8 mouse cellular contexts compared by ENCODE assay signal in the genomic region with DNA sequence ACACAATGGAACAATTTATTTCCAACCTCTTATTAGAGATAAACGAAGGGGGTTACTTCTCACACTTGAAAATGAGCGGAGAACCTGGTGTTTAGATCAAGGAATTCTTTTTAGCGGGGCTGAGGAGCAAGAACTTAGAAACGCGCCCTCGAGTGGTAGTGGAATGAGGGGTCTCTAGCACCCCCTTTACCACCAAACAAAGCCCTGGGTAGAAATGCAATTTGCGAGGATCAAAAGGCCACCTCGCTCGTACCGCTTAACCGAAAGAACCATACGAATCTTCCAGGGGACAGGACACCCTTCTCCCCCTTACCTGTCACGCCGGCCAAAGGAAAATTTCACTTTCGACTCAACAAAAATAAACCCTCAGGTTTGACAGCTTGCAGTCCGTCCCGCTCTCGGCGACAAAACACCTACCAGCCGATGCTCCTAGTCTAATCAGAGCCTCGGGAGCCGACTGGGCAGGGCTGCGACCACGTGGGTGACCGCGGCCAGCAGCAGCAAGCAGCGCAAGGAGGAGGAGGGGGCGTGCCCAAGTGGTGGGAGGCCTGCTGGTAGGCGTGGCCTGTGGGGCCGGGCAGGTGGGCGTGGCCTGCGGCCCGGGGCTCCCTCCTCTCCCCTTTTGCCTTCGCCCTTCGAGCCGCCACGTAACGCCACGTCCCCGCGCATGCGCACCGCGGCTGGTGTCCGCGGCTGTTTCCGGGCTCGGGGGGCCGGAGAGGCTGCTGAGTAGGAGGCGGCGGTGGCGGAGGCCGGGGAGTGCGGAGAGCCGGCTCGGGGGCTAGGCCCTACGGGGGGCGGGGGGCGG. TPM values are rescaled to one million over a fixed set of nuclear protein-coding genes. Genes with fewer than 3 reads are reported as not detected.
DNase-seq lines count a peak whose midpoint lies in the region; ATAC-seq and TF ChIP-seq lines count a peak whose summit lies in the region.

A gene (plus strand): TSS at position 700 of the 808 bp plus-strand sequence.

- no peaks in the 10 kb centered on the region for H3K27me3 ChIP-seq in forebrain, embryonic 15.5 days

- peak; percentile 65; the same call in 1 of the 2 replicates for TF ChIP-seq POLR2A in lung, adult 2 months (IDR thresholded peaks at IDR 0.05; ENCODE audit: borderline replicate concordance, extremely low read depth, low read depth, low read length)

- peaks cover 2 to 11% of the 10 kb centered on the region in 2 experiments; a peak in 3 of 4 replicates for H3K4me1 ChIP-seq in ES-E14 (ENCODE audit: control insufficient read depth in 2 of 2, insufficient read depth in 2 of 2, low read length in 2 of 2, poor library complexity in 1 of 2)
- H3K4me1 ChIP-seq in forebrain, embryonic 15.5 days, result peaks cover 33% of the 10 kb centered on the region
- H3K4me1 ChIP-seq in lung, adult 2 months (ENCODE audit: control insufficient read depth, insufficient read depth, low read length), result peaks cover 10% of the 10 kb centered on the region

- peak within 1 kb of the TSS; percentile 69 for H3K4me2 ChIP-seq in forebrain, embryonic 15.5 days (replicated peaks)

- in situ Hi-C loops in ES-E14 (cut with MboI; ENCODE audit: low sequenced_read_pairs in 2 of 2, unreplicated experiment in 2 of 2), result no loop called here

- H3K27ac ChIP-seq in ES-E14 (ENCODE audit: insufficient read depth, low read depth, low read length, poor library complexity, severe bottlenecking), result no peak within 1 kb of the TSS
- H3K27ac ChIP-seq in forebrain, embryonic 15.5 days (replicated peaks), result peak within 1 kb of the TSS; percentile 85

- peak within 1 kb of the TSS; percentile 78 to 84 for H3K4me3 ChIP-seq in ES-E14 (ENCODE audit: insufficient read depth in 1 of 2, low read depth in 1 of 2, low read length in 2 of 2, poor library complexity in 1 of 2, severe bottlenecking in 1 of 2)
- H3K4me3 ChIP-seq in forebrain, embryonic 15.5 days, result peak within 1 kb of the TSS; percentile 72
- peak within 1 kb of the TSS; percentile 79 for H3K4me3 ChIP-seq in lung, adult 2 months (replicated peaks; ENCODE audit: extremely low read depth, low read depth, low read length)

- peak; percentile 90 for DNase-seq in ES-E14 (ENCODE audit: low read depth, low spot score)
- DNase-seq in cerebellum, adult 11-12 months, result peak; percentile 99
- DNase-seq in heart, postnatal 25 days (ENCODE audit: low spot score), result peak; percentile 99
- peak; percentile 97 to 99 for DNase-seq in layer of hippocampus, adult 18-20 months (ENCODE audit: low spot score in 2 of 2)
- peak; percentile 98 for DNase-seq in lung, adult 2 months
- DNase-seq in thymus, adult 18-20 months, result peak; percentile 96 to 97

- WGBS in forebrain, embryonic 15.5 days, result under 1% methylated on average over 54 of the region's 59 CpGs
- WGBS in lung, adult 2 months, result 1% methylated on average over 59 of the region's 59 CpGs

- H3K9ac ChIP-seq in ES-E14 (ENCODE audit: insufficient read depth, low read depth, low read length, poor library complexity, severe bottlenecking), result peak within 1 kb of the TSS; percentile 81
- peak within 1 kb of the TSS; percentile 86 for H3K9ac ChIP-seq in forebrain, embryonic 15.5 days (replicated peaks)

- no peaks in the 10 kb centered on the region for H3K9me3 ChIP-seq in ES-E14 (ENCODE audit: control insufficient read depth, insufficient read depth, low read depth, low read length)
- H3K9me3 ChIP-seq in forebrain, embryonic 15.5 days, result no peaks in the 10 kb centered on the region

- intact Hi-C loops in heart, postnatal 25 days (cut with DNase I), result loop anchor here (2.0 kb wide), 2 partner anchors 19 to 53 kb away; no protein-coding TSS in a partner anchor

- no peaks in the 10 kb centered on the region for H3K36me3 ChIP-seq in ES-E14 (ENCODE audit: control insufficient read depth, insufficient read depth, low read length, poor library complexity, severe bottlenecking)
- H3K36me3 ChIP-seq in forebrain, embryonic 15.5 days, result no peaks in the 10 kb centered on the region

- TF ChIP-seq CTCF in lung, adult 2 months (IDR thresholded peaks at IDR 0.05; ENCODE audit: insufficient read depth, low read length), result no peak

- peak; percentile 96 for ATAC-seq in forebrain, embryonic 15.5 days (replicated peaks)
- ATAC-seq in neutrophil, adult 5-6 weeks (ENCODE audit: extremely low read depth, insufficient number of reproducible peaks, low FRiP score, poor library complexity, severe bottlenecking), result peak; percentile 96

TF ChIP-seq in ES-E14, 5 proteins besides CTCF, POLR2A, EP300 and RAD21:
- no peak for TF ChIP-seq MAFK (IDR thresholded peaks at IDR 0.05; ENCODE audit: insufficient read depth, low read depth, low read length)
- TF ChIP-seq CHD2 (IDR thresholded peaks at IDR 0.05; ENCODE audit: low read depth, low read length), result no peak
- TF ChIP-seq ZNF384 (IDR thresholded peaks at IDR 0.05; ENCODE audit: low read depth, low read length), result no peak
- TF ChIP-seq HCFC1 (IDR thresholded peaks at IDR 0.05; ENCODE audit: borderline replicate concordance, insufficient read depth, low read length), result no peak
- TF ChIP-seq ZC3H11A (IDR thresholded peaks at IDR 0.05; ENCODE audit: borderline replicate concordance, low read depth, low read length), result no peak

RNA-seq across cellular contexts. Expression of the gene that starts here (rescaled TPM):
- 40.7 and 51.6 TPM in 2 replicates for total RNA-seq in ES-E14 (2012; rRNA removed)
- 42.1 and 45.8 TPM in 2 replicates for polyA plus RNA-seq in forebrain, embryonic 15.5 days (2015; fragmentation: Nextera tagmentation; extraction: Ambion mirVana)
- total RNA-seq in heart, postnatal 25 days (2021), result 10 to 100 TPM; 38.2 to 38.3 TPM
- total RNA-seq in layer of hippocampus, adult 18-20 months (2021), result 10 to 100 TPM; 80.8 to 82.3 TPM
- polyA plus RNA-seq in lung, adult 2 months (2012; rRNA removed), result 19.1 and 19.6 TPM in 2 replicates
- total RNA-seq in neutrophil, adult 5-6 weeks (2017), result 29.8 and 30.3 TPM in 2 replicates
